Mouse (Mus musculus) E14TG2a.4 (cell line): Measurements from ENCODE around the gene Scpep1.

Experiments
- CTCF ChIP-seq: conservative IDR thresholded peaks from 2 replicates; pipeline ENCODE4 v1.5.1; 2014; ENCODE audit warnings: low read length
- NANOG ChIP-seq: IDR thresholded peaks from 2 replicates; pipeline ENCODE4 v1.6.1; 2014; ENCODE audit warnings: borderline replicate concordance, low read length, mixed read lengths

- TF ChIP-seq CTCF (peak; percentile 17; the same call in 1 of the 2 replicates), NANOG (no peak)
These were observed at the start of gene Scpep1 for GRCm38 (mm10) chr11:88955217-88955969.
